Mouse (Mus musculus) ovary, postnatal 10 days (tissue): ENCODE data around the gene Lsm14b.

Source experiments
- DNase-seq: peaks from one replicate; pipeline ENCODE4 v3.0.0; 2022; ENCODE audit warnings: low spot score

Gene Lsm14b

GRCm38 (mm10) chr2:180024401-180025098 lies at the start of gene Lsm14b:
Gene Lsm14b, plus strand, starts transcription at chr2:180024987.
- DNase-seq: peak; percentile 98

- DNase-seq: no peak
Measured at GRCm38 (mm10) chr2:179975851-179976250, 48.9 kb upstream of the Lsm14b start.

- DNase-seq: no peak
Measured at GRCm38 (mm10) chr2:179976295-179976627, 48.5 kb upstream of the Lsm14b start.

- peak; percentile 91 for DNase-seq
Measured at GRCm38 (mm10) chr2:179976628-179977343, 48.0 kb upstream of the Lsm14b start, which contains the start of gene Taf4. Gene Taf4, minus strand, starts transcription at chr2:179976646.

- no peak for DNase-seq
Measured at GRCm38 (mm10) chr2:179977344-179978025, 47.3 kb upstream of the Lsm14b start.

- no peak for DNase-seq
Measured at GRCm38 (mm10) chr2:179978250-179978649, 46.5 kb upstream of the Lsm14b start.

GRCm38 (mm10) chr2:179979836-179980235 lies 45.0 kb upstream of the Lsm14b start:
- DNase-seq: no peak

GRCm38 (mm10) chr2:179980616-179981015 lies 44.2 kb upstream of the Lsm14b start:
- DNase-seq: no peak

GRCm38 (mm10) chr2:179982715-179983114 lies 42.1 kb upstream of the Lsm14b start:
- DNase-seq: no peak

GRCm38 (mm10) chr2:179984830-179985229 lies 40.0 kb upstream of the Lsm14b start:
- DNase-seq: no peak

- DNase-seq: no peak
Measured at GRCm38 (mm10) chr2:179985695-179986094, 39.1 kb upstream of the Lsm14b start.

GRCm38 (mm10) chr2:179986437-179987022 lies 38.3 kb upstream of the Lsm14b start:
- no peak for DNase-seq

GRCm38 (mm10) chr2:179989098-179989497 lies 35.7 kb upstream of the Lsm14b start:
- DNase-seq: no peak

GRCm38 (mm10) chr2:179993071-179993470 lies 31.7 kb upstream of the Lsm14b start:
- DNase-seq: no peak

- no peak for DNase-seq
Measured at GRCm38 (mm10) chr2:179998431-179998830, 26.4 kb upstream of the Lsm14b start.

GRCm38 (mm10) chr2:180001635-180002034 lies 23.2 kb upstream of the Lsm14b start:
- no peak for DNase-seq

GRCm38 (mm10) chr2:180005656-180006351 lies 19.0 kb upstream of the Lsm14b start:
- DNase-seq: no peak

- no peak for DNase-seq
Measured at GRCm38 (mm10) chr2:180006352-180007017, 18.3 kb upstream of the Lsm14b start.

GRCm38 (mm10) chr2:180010686-180011085 lies 14.1 kb upstream of the Lsm14b start:
- no peak for DNase-seq

GRCm38 (mm10) chr2:180011370-180011769 lies 13.4 kb upstream of the Lsm14b start:
- DNase-seq: no peak

GRCm38 (mm10) chr2:180013686-180014085 lies 11.1 kb upstream of the Lsm14b start:
- no peak for DNase-seq
